Mouse (Mus musculus) left cerebral cortex, postnatal 36 days (tissue): ENCODE data around the gene Hoxa13. TPM values are rescaled to one million over a fixed set of nuclear protein-coding genes. Genes with fewer than 3 reads are reported as not detected.

Experiments
- DNase-seq, 2 experiments: peaks; one replicate each; pipeline ENCODE4 v3.0.0; 2021 to 2022; ENCODE audit warnings: low spot score in 2 of 2, mixed read lengths in 1 of 2
- intact Hi-C: fragments of 180-260 bp; cut with DNase I; formaldehyde crosslinking; loops from one replicate; pipeline ENCODE4 v1.15.1; 2025
- total RNA-seq, 2 experiments: library from RNA; stranded (reverse); gene quantifications; 2 replicates each; pipeline ENCODE4 v1.2.3; 2021

The Hoxa13 gene
- total RNA-seq, 2 experiments from 2014 or later = not detected

- intact Hi-C loops = no loop called here
Measured at GRCm38 (mm10) chr6:52228475-52229465, 31.9 kb downstream of the Hoxa13 start.

GRCm38 (mm10) chr6:52227470-52228222 lies 33.0 kb downstream of the Hoxa13 start:
- no peak for DNase-seq
- intact Hi-C loops = no loop called here

More at GRCm38 (mm10) chr6:52228475-52229465, 31.9 kb downstream of the Hoxa13 start:
- no peak for DNase-seq

- no peak for DNase-seq
- intact Hi-C loops = no loop called here
Measured at GRCm38 (mm10) chr6:52226569-52227257, 34.0 kb downstream of the Hoxa13 start.

- intact Hi-C loops = no loop called here
Measured at GRCm38 (mm10) chr6:52225612-52226568, 34.8 kb downstream of the Hoxa13 start.

GRCm38 (mm10) chr6:52224895-52225611 lies 35.6 kb downstream of the Hoxa13 start:
- intact Hi-C loops = loop anchor here (5.0 kb wide), 1 partner anchor 353 kb away; no protein-coding TSS in a partner anchor
- no peak for DNase-seq

More at GRCm38 (mm10) chr6:52225612-52226568, 34.8 kb downstream of the Hoxa13 start:
- DNase-seq = no peak

- intact Hi-C loops = loop anchor here (5.0 kb wide), 1 partner anchor 352 kb away; no protein-coding TSS in a partner anchor
- no peak for DNase-seq
Measured at GRCm38 (mm10) chr6:52223939-52224760, 36.5 kb downstream of the Hoxa13 start.

GRCm38 (mm10) chr6:52222729-52223128 lies 38.0 kb downstream of the Hoxa13 start:
- DNase-seq = no peak
- intact Hi-C loops = loop anchor here (5.0 kb wide), 1 partner anchor 350 kb away; no protein-coding TSS in a partner anchor

GRCm38 (mm10) chr6:52221993-52222685 lies 38.5 kb downstream of the Hoxa13 start:
- intact Hi-C loops = loop anchor here (2.0 to 5.0 kb wide), 2 partner anchors 350 to 635 kb away; no protein-coding TSS in a partner anchor
- no peak for DNase-seq

- intact Hi-C loops = loop anchor here (2.0 to 5.0 kb wide), 2 partner anchors 349 to 635 kb away; no protein-coding TSS in a partner anchor
- DNase-seq = peak; percentile 77 to 81
Measured at GRCm38 (mm10) chr6:52221337-52221992, 39.2 kb downstream of the Hoxa13 start, which contains the start of gene Hoxa7. Gene Hoxa7, minus strand, starts transcription at chr6:52221854.

GRCm38 (mm10) chr6:52220865-52221310 lies 39.8 kb downstream of the Hoxa13 start:
- no peak for DNase-seq
- intact Hi-C loops = loop anchor here (2.0 to 5.0 kb wide), 2 partner anchors 349 to 634 kb away; no protein-coding TSS in a partner anchor

GRCm38 (mm10) chr6:52220003-52220864 lies 40.4 kb downstream of the Hoxa13 start:
- intact Hi-C loops = loop anchor here (2.0 to 5.0 kb wide), 2 partner anchors 348 to 633 kb away; no protein-coding TSS in a partner anchor
- DNase-seq = no peak

- intact Hi-C loops = loop anchor here (5.0 kb wide), 1 partner anchor 1037 kb away; no protein-coding TSS in a partner anchor
- DNase-seq = no peak
Measured at GRCm38 (mm10) chr6:52219234-52219942, 41.3 kb downstream of the Hoxa13 start.

GRCm38 (mm10) chr6:52218643-52219215 lies 42.0 kb downstream of the Hoxa13 start:
- no peak for DNase-seq
- intact Hi-C loops = loop anchor here (5.0 kb wide), 1 partner anchor 1036 kb away; no protein-coding TSS in a partner anchor
